Mouse (Mus musculus) urinary bladder, postnatal 10 days (tissue): ENCODE data around the gene Sfpq.
"Not testable (repeated sequence)": the region's sequence is repeated elsewhere in the genome, so short reads cannot be mapped to it uniquely, and the experiment has no call there.

Experiments
- DNase-seq: peaks from one replicate; pipeline ENCODE4 v3.0.0; 2022; ENCODE audit warnings: low spot score

The Sfpq gene

GRCm38 (mm10) chr4:127021151-127021945, at the start of gene Sfpq:
TSS of gene Sfpq (plus strand) at chr4:127021324.
- DNase-seq, result peak; percentile 96

- no peak for DNase-seq
These were observed 43.7 kb upstream of the Sfpq start for GRCm38 (mm10) chr4:126977467-126977866.

DNA sequence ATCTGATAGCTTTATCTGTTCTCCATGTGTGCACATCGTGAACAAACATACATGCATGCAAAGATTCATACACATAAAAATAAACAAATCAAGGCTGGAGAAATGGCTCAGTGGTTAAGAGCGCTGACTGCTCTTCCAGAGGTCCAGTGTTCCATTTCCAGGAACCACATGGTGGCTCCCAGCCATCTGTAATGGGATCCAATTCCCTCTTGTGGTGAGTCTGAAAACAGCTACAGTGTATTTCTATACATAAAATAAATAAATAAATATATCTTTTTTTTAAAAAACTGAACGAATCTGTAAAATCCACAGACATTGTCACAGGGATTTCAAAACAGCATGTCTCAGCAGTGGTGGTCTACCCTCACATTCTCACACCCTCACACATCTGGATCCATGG, 42.4 kb upstream of the Sfpq start:
- no peak for DNase-seq

DNA sequence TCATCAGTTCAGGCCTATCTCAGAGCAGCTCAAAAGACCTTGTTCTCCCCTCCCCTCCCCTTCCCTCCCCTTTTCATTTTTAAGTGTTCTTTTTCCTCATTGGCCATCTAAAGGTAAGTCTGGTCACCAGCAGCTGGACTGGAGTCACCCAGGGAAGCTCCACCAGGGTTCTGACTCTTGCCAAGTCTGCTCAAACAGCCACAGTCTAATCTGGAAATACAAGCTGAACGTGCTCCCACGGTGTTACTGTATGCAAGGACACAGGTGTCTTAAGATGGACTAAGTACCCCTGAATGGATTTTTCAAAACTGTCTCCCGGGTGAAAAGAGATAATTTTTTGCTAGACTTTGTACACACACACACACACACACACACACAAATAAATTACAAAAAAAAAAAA, 37.8 kb upstream of the Sfpq start:
- no peak for DNase-seq

DNA sequence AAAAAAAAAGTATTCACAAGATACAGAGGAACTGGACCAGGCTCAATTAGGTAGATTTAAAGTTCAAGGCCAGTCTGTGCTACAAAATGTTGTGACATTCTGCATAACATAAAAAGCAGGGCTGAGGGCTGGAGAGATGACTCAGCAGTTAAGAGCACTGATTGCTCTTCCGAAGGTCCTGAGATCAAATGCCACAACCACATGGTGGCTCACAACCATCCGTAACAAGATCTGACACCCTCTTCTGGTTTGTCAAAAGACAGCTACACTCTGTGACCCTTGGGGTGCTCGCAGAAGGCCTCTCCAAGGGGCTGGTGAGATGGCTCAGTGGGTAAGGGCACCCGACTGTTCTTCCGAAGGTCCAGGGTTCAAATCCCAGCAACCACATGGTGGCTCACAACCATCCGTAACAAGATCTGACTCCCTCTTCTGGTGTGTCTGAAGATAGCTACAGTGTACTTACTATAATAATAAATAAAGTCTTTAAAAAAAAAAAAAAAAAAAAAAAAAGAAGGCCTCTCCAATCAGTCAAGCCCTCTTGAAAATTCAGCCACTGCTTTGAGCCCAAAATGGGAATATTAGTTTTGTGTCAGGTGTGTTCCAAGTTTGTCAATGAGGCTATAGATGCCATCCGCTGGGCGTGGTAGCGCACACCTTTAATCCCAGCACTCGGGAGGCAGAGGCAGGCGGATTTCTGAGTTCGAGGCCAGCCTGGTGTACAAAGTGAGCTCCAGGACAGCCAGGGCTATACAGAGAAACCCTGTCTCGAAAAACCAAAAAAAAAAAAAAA, 37.2 kb upstream of the Sfpq start:
- not testable (repeated sequence) for DNase-seq

DNA sequence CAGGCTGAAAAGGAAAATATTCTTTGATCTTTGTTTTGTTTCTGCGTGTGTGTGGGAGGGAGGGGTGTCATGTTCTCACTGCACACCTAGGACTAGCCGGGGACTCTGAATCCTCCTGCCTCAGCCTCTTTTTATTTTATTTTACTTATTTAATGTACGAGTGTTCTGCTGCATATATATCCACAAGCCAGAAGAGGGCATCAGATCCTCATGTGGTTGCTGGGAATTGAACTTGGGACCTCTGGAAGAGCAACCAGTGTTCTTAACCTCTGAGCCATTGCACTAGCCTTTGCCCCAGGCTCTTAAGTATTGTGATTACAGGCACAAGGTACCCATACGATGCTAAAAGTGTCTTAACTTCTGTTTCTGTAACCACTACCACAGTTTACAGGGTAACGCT, 34.4 kb upstream of the Sfpq start:
- DNase-seq, result no peak

- DNase-seq, result no peak
These were observed 32.6 kb upstream of the Sfpq start for GRCm38 (mm10) chr4:126988503-126988902.

- no peak for DNase-seq
These were observed 30.6 kb upstream of the Sfpq start for GRCm38 (mm10) chr4:126990553-126990952.

- no peak for DNase-seq
These were observed 28.8 kb upstream of the Sfpq start for GRCm38 (mm10) chr4:126992356-126992755.

GRCm38 (mm10) chr4:126999372-126999771, 21.8 kb upstream of the Sfpq start:
- DNase-seq, result not testable (repeated sequence)

- DNase-seq, result no peak
These were observed 20.5 kb upstream of the Sfpq start for GRCm38 (mm10) chr4:127000601-127001105.

DNA sequence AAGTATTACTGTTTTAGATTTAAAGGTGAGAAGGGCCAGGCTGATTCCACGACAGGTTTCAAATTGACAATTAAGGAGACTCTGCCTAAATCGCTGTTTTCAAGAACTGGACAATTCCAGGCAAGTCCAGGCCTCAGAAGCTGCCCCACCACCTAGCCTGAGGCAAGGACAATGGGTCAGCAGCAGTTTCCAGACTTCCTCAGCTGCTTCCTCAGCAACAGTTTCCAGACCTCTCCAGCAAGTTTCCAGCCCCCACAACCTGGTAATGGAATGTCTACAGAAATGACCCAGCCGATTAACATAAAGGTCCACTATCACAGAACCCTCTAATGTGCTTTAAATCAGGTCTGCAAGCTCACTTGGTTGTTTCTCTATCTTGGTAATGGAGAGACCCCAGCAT, 16.7 kb upstream of the Sfpq start:
- DNase-seq, result no peak

GRCm38 (mm10) chr4:127005113-127005936, 15.8 kb upstream of the Sfpq start:
- DNase-seq, result no peak

DNA sequence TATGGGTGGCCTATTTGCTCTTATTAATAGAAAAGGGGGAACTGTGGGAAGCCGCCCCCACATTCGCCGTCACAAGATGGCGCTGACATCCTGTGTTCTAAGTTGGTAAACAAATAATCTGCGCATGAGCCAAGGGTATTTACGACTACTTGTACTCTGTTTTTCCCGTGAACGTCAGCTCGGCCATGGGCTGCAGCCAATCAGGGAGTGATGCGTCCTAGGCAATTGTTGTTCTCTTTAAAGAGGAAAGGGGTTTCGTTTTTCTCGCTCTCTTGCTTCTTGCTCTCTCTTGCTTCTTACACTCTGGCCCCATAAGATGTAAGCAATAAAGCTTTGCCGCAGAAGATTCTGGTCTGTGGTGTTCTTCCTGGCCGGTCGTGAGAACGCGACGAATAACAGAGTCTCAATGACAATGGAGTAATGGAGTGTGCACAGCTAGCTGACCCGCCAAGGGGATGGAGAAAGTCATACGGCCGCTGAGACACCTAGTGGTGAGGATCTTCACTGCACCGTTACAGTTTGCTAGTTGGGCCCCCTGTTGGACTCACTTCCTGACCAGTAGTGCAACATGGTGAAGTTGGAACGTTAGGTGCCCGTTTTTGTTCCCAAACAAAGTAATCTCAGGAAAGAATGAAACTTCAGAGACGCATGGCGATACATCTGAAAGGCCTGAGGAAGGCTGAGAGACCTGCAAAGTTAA, 5.7 kb upstream of the Sfpq start:
- peak; percentile 32 for DNase-seq

- DNase-seq, result no peak
These were observed 4.8 kb upstream of the Sfpq start for GRCm38 (mm10) chr4:127016366-127016765.

- DNase-seq, result no peak
These were observed 543 bp upstream of the Sfpq start for GRCm38 (mm10) chr4:127020411-127021150.

DNA sequence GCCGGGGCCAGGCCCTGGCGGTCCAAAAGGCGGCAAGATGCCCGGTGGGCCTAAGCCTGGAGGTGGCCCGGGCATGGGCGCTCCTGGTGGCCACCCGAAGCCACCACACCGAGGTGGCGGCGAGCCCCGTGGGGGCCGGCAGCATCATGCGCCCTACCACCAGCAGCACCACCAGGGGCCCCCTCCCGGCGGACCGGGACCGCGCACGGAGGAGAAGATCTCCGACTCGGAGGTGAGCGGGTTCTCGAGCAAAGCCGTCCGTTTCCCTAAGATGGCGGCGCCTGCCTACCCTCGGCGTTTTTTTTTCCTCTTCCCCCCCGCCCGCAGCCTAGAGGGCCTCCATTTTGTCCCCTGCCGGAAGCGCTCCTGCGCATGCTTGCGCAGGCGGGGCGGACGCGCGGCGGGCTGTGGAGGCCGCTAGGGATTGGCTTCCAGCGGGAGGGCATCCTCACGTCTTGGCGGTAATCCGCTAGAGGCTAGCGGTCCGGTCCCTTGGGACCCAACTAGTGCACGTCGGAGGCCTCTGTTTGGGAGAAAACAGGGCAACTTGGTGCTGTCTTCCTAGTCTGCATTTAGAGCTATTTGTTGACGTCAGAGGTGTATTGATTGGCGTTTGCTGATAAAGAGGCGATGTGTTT, 984 bp downstream of the Sfpq start:
- DNase-seq, result peak; percentile 61

GRCm38 (mm10) chr4:127023201-127023600, 2.1 kb downstream of the Sfpq start:
- no peak for DNase-seq

DNA sequence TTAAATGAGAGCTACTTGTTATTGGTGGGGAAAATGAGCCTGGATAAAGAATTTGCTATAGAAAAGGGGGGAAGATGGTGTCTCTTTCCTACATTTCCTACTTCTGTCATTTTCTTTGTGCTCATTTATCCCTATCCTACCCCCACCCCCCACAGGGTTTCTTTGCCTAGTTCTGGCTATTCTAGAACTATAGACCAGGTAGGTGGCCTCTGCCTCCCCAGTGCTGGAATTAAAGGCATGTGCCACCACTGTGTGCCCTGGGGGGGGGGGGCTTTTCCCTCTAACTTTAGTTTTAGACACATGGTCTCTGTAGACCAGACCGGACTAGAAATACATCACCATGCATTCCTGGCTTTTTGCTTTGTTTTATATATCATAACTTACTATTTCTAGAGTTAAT, 3.1 kb downstream of the Sfpq start:
- DNase-seq, result no peak

- DNase-seq, result no peak
These were observed 5.7 kb downstream of the Sfpq start for GRCm38 (mm10) chr4:127026826-127027225.
